Mouse (Mus musculus) midbrain, embryonic 11.5 days (tissue): ENCODE measurements at regions not wholly inside any gene's neighbourhood (a gene's known extent, or its start where the extent isn't known, plus 50 kb on each side); places are given as distances from the start of the nearest gene placed in this dataset.

Experiments used
- ATAC-seq: fragments of 200-750 bp; cut with Nextera tagmentation; 2 replicates; pipeline ENCODE4 v1.8.0; 2017; ENCODE audit warnings: moderate TSS enrichment, moderate library complexity; ENCODE audit not compliant: low FRiP score
- DNase-seq: peaks from one replicate; pipeline ENCODE4 v3.0.0; 2015; ENCODE audit warnings: low spot score; ENCODE audit errors: missing footprints
- H3K27ac ChIP-seq: fragments of 300-500 bp; sonication (generic); 2 replicates; pipeline ENCODE4 v1.5.1; 2014; ENCODE audit warnings: low read depth, low read length
- H3K27me3 ChIP-seq: fragments of 300-500 bp; sonication (generic); 2 replicates; pipeline ENCODE4 v1.6.1; 2014; ENCODE audit warnings: mild to moderate bottlenecking, low read length, moderate library complexity, mixed read lengths; ENCODE audit not compliant: control insufficient read depth, insufficient read depth
- H3K36me3 ChIP-seq: fragments of 300-500 bp; sonication (generic); 2 replicates; pipeline ENCODE4 v1.6.1; 2014; ENCODE audit warnings: mild to moderate bottlenecking, low read length, moderate library complexity, mixed read lengths; ENCODE audit not compliant: control insufficient read depth, insufficient read depth
- H3K4me1 ChIP-seq: fragments of 300-500 bp; sonication (generic); 2 replicates; pipeline ENCODE4 v1.6.1; 2014; ENCODE audit warnings: low read length; ENCODE audit not compliant: control insufficient read depth, insufficient read depth
- H3K4me2 ChIP-seq: fragments of 300-500 bp; sonication (generic); 2 replicates; pipeline ENCODE4 v1.6.1; 2014; ENCODE audit warnings: mild to moderate bottlenecking, moderate library complexity
- H3K4me3 ChIP-seq: fragments of 300-500 bp; sonication (generic); 2 replicates; pipeline ENCODE4 v1.5.1; 2014; ENCODE audit warnings: low read depth, low read length
- H3K9ac ChIP-seq: fragments of 300-500 bp; sonication (generic); 2 replicates; pipeline ENCODE4 v1.6.1; 2014; ENCODE audit warnings: low read length
- H3K9me3 ChIP-seq: fragments of 300-500 bp; sonication (generic); 2 replicates; pipeline ENCODE4 v1.6.1; 2016; ENCODE audit warnings: low read length; ENCODE audit not compliant: control insufficient read depth
- WGBS: fragments of 180-500 bp; shearing (Covaris S2); extraction: QIAGEN DNeasy Blood & Tissue Kit; methylation state at CpG from one replicate; pipeline ENCODE4 v1.1.7; 2014; 5-methylcytosine and 5-hydroxymethylcytosine counted together

DNA sequence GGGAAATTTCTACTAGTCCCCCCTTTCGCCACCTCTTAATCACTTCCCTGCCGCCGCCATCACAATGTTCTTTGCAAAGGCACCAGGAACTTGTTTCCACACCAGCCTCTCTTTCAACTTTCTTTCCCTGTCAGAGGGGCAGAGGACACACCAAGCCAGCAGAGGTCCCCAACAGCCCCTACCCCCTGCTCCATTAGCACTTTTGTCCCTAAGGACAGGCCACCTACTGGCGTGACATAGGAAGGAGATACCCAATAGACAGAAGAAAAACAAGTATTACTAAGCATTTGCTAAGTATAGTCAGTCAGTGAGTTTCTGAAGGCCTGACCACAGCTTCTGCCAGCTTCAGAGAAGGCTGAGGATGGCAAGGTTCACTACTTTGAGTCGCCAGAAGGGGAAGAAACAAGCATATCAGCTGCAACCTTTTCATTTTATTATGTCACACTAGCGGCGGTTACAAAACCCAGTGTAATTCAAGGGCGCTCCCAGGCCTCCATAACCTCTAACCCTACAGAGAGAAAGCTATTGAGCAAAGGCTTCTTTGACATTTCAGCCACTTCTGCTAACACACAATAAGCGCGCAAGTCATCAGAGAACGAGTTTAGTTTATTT, 255.9 kb downstream of the Lmo4 start:
- Histone ChIP-seq H3K4me3 (no peak overlapping the region), H3K27me3 (no peaks in the 10 kb centered on the region), H3K4me2 (no peak overlapping the region), H3K36me3 (no peaks in the 10 kb centered on the region), H3K4me1 (0 out of 2 replicates have a peak, but pooled peaks cover 2% of the 10 kb centered on the region), H3K9ac (no peak overlapping the region), H3K9me3 (no peaks in the 10 kb centered on the region), H3K27ac (no peak overlapping the region)
- ATAC-seq (no peak), DNase-seq (no peak)
- 83% methylated on average over 11 of the region's 11 CpGs for WGBS

- 76% methylated on average over 3 of the region's 3 CpGs for WGBS
- 0 out of 2 replicates have a peak, but pooled peaks cover 2% of the 10 kb centered on the region for H3K4me1 ChIP-seq
- no peak for ATAC-seq
- no peaks in the 10 kb centered on the region for H3K9me3 ChIP-seq
- no peak overlapping the region for H3K4me3 ChIP-seq
- no peaks in the 10 kb centered on the region for H3K27me3 ChIP-seq
- H3K36me3 ChIP-seq, result no peaks in the 10 kb centered on the region
- no peak overlapping the region for H3K9ac ChIP-seq
- DNase-seq, result no peak
- H3K4me2 ChIP-seq, result no peak overlapping the region
- no peak overlapping the region for H3K27ac ChIP-seq
Measured at GRCm38 (mm10) chr3:143947938-143948267, 257.1 kb downstream of the Lmo4 start.

DNA sequence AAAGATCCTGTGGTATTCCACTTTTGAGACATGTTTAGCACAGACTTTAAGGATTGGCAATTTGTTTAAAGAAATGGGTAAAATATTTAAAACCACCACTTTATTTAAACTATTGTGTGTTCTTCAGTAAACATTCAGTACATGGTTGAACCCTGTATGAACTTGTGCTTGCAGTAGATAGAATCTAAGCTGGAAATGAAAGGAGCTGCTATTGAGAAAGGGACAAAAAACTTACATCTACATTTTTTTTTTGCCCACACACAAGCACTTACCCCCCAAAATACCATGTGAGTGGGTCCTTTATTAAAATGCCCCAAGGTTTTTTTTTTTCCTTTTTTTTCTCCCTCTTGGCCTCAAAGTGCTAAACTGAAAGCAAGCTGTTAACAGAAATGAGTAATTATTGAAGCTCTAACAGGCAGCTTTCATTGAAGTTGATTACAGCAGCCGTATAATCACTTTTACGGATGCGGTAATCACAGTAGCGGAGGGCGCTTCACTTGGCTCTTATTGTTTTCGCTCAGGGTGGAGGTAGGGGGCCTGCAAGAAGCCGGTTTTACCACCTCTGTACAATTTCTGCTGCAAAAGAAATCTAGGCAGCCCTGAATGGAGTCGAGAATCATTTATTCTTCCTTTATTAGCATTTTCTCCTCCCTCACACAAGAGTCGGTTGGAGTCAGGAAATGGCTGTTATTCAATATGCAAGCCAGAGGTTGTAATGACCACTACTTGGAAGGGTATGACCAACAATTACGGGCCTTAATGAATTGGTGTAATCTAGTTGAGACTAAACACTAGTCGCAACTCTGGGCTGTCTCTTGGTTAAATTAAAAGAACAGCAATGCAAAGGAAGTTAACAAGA, 257.7 kb downstream of the Lmo4 start:
- no peaks in the 10 kb centered on the region for H3K9me3 ChIP-seq
- H3K4me2 ChIP-seq, result 0 out of 2 replicates have a peak overlapping the region, but pooled peaks have one; percentile 10
- no peaks in the 10 kb centered on the region for H3K27me3 ChIP-seq
- ATAC-seq (peak; percentile 27; the same call in 1 of the 2 replicates), DNase-seq (no peak)
- 42% methylated on average over 11 of the region's 11 CpGs for WGBS
- 0 out of 2 replicates have a peak, but pooled peaks cover 2% of the 10 kb centered on the region for H3K4me1 ChIP-seq
- no peaks in the 10 kb centered on the region for H3K36me3 ChIP-seq
- H3K9ac ChIP-seq, result no peak overlapping the region
- no peak overlapping the region for H3K4me3 ChIP-seq
- H3K27ac ChIP-seq, result no peak overlapping the region; the same call in 1 of the 2 replicates

DNA sequence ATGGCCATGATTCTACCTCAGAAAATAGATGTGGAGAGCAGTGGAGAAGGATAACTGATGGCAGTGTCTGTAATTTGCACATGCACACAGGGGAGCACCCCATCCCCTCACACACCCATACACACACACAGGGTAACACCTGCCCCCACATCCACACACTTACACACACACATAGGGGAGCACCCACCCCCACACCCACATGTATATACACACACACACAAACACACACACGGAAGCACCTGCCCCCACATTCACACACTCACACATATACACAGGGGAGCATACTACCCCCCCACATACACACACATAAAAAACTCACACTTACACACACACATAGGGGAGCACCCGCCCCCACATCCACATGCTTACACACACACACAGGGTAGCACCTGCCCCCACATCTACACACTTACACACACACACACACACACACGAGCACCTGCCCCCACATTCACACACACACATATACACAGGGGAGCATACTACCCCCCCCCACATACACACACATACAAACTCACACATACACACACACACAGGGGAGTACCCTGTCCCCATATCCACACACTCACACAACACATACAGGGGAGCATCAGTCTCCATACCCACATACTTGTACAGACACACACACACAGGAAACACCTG, 265.8 kb downstream of the Lmo4 start:
- no peak for DNase-seq
- no peak overlapping the region for H3K27ac ChIP-seq
- no peak overlapping the region for H3K9ac ChIP-seq
- no peaks in the 10 kb centered on the region for H3K4me1 ChIP-seq
- no peak overlapping the region for H3K4me2 ChIP-seq
- H3K36me3 ChIP-seq, result no peaks in the 10 kb centered on the region
- no peak overlapping the region for H3K4me3 ChIP-seq
- ATAC-seq, result peak; percentile 55
- H3K9me3 ChIP-seq, result no peaks in the 10 kb centered on the region
- H3K27me3 ChIP-seq, result no peaks in the 10 kb centered on the region
- 88% methylated on average over 3 of the region's 3 CpGs for WGBS

DNA sequence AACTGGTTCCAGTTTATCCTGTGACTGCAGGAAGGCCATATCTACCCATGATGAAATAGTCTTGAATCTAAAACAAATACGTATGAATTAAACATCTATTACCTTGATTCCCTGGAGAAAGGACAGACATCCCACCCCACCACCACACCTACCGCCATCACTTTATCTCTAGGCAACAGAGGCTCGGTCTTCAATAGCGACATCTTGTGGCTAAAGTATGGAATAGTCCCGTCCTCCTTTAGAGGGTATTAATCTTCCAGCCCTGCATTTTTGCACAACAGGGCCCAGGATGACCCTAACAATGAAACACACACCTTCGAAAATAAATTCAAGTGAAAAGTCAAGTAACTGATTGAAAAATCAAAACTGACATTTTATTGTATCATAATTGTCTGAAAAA, 279.7 kb downstream of the Lmo4 start:
- Histone ChIP-seq H3K4me2 (no peak overlapping the region), H3K27me3 (no peaks in the 10 kb centered on the region), H3K4me1 (no peaks in the 10 kb centered on the region), H3K9me3 (no peaks in the 10 kb centered on the region), H3K4me3 (no peak overlapping the region), H3K27ac (no peak overlapping the region), H3K36me3 (no peaks in the 10 kb centered on the region), H3K9ac (no peak overlapping the region)
- DNase-seq, result no peak
- WGBS, result 53% methylated on average over 6 of the region's 6 CpGs
- ATAC-seq, result no peak

GRCm38 (mm10) chr3:143919744-143920143, 285.3 kb downstream of the Lmo4 start:
- WGBS, result 88% methylated on average over 1 of the region's 1 CpGs
- Histone ChIP-seq H3K27ac (no peak overlapping the region), H3K4me1 (no peaks in the 10 kb centered on the region), H3K36me3 (no peaks in the 10 kb centered on the region), H3K9me3 (no peaks in the 10 kb centered on the region), H3K9ac (no peak overlapping the region), H3K4me3 (no peak overlapping the region), H3K27me3 (no peaks in the 10 kb centered on the region), H3K4me2 (no peak overlapping the region)
- DNase-seq (no peak), ATAC-seq (no peak)

GRCm38 (mm10) chr3:143914341-143915217, 290.4 kb downstream of the Lmo4 start:
- ATAC-seq, result no peak
- Histone ChIP-seq H3K27ac (no peak overlapping the region), H3K4me1 (no peaks in the 10 kb centered on the region), H3K9me3 (no peaks in the 10 kb centered on the region), H3K36me3 (no peaks in the 10 kb centered on the region), H3K4me3 (no peak overlapping the region), H3K27me3 (no peaks in the 10 kb centered on the region), H3K9ac (no peak overlapping the region), H3K4me2 (no peak overlapping the region)
- 63% methylated on average over 6 of the region's 6 CpGs for WGBS
- DNase-seq, result no peak

DNA sequence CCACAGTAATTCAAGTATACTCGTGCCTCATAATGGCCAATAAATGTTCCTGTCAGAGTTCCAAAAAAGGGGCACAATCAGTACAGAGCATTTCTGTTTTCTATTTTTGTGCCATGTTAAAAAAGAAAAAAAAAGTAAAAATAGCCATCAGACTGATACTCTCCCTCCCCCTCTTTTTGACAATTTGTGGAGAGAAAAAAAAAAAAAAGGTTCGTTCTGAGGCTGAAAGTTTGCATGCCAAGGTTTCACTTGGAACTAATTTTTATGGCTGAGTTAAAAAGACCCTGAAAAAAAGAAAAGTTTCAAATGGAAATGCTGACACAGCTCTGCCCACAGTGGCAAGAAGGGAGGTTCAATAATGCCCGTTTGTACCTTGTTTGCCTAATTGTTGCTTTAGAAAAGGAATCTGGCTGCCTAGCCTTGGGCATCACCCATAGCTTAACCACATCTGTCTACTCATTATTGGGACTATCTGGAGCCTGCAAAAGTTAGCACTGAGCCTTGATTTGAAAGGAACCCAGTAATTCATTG, 291.9 kb downstream of the Lmo4 start:
- Histone ChIP-seq H3K9ac (no peak overlapping the region), H3K36me3 (no peaks in the 10 kb centered on the region), H3K27me3 (no peaks in the 10 kb centered on the region), H3K9me3 (no peaks in the 10 kb centered on the region), H3K4me2 (no peak overlapping the region), H3K4me3 (no peak overlapping the region), H3K4me1 (no peaks in the 10 kb centered on the region), H3K27ac (no peak overlapping the region)
- ATAC-seq (no peak), DNase-seq (no peak)
- WGBS, result 83% methylated on average over 3 of the region's 3 CpGs
